Mouse (Mus musculus) testis, postnatal 10 days (tissue): ENCODE data around the gene Tbc1d25.

Source experiments
- DNase-seq: peaks from one replicate; pipeline ENCODE4 v3.0.0; 2021; ENCODE audit warnings: low spot score

Tbc1d25 gene

DNA sequence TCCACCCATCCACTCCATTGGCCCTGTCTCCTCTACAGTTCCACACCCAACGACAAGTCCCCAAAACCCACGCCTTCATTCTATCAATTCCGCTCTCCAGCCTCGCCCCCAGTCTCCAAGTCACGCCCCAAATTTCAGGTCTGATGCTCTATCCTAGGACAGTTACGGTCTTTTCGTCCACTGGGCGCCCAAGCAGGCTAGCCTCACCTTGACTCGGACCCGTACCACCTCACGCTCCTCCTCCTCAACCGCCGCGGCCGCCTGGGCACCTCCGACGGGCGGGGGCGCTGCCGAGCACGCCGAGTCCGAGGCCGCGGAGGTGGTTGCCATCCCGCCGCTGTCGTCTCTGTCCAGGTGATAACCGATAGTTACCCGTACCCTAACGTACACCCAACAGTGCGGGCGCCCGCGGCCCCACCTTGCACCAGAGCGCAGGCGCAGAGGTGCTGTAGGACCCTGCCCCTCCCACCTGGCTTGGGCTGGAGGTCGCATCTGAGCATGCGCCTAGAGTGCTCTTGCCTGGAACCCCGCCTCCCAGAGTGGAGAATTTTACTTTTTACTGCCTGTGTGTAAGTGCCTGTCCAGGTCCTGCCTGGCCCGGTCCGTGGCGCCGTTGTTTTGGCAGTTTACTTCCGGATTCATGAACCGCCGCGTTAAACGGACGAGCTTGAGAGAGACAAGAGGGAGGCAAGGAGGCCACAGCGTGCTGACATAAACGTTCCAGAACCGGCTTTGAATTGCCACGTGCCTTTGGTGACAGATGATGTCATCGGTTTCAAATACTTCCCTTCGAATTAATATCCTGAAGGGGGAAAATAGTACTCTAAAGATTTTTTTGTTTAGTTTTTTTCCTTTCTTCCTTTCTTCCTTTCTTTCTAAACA is at the start of gene Tbc1d25:
TSS of gene Tbc1d25 (minus strand) at position 678 of the 882 bp plus-strand sequence.
- DNase-seq: peak; percentile 85

DNA sequence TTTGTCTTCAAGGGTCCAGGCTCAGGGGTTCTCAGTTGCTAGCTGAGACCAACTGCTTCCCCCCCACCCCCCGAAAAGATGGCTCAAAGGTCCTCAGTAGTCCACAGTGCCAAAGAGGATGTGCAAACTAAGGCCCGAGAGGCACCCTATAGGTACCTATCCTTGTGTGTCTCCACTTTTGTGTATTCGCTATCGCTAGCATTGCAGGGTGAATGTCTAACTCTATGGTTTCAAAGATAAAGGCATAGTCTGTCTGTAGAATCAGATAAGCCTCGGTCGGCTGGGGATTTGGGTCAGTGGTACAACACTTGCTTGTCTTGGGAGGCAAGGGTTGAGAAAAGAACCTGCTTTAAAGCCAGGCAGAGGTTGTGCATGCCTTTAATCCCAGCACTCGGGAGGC is 47.5 kb upstream of the Tbc1d25 start:
- no peak for DNase-seq

- DNase-seq: no peak
Observed at GRCm38 (mm10) chrX:8222678-8223421, 46.9 kb upstream of the Tbc1d25 start.

DNA sequence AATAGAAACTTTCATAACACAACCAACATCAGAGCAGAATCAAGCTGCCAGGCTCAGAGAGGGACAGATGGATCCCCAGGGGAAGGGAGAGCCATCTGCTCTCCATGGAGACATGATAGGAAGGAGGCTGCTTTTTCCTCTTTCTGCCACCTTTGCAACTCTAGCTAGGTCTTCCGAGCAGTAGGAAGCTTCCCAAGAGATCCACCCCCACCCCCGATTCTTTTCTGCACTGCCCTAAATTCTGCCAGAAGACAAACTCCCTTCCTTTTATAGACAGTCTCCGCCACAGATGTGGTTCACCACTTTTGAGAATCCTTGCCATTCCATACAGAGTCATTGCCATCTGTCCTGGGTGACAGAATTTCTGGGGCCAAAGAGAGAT is 46.3 kb upstream of the Tbc1d25 start:
- no peak for DNase-seq

DNA sequence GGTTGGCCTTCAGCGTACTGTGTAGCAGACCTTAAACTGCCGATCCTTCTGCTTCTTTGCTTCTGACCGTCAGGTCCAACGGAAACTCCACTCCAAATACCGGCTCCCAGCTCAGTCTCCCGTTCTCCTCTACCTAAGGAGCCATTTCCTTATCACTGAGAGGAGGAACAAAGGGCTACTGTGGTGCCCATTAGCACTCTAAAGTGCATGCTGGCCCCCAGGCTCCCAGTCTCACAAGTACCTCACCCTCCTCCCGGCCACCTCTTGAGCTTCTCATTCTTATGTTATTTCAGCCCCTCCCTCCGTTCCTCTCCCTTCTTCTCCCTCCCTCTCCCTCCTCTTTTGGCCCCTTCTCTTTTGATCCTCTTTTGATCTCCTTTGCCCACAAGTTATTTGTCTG is 43.7 kb upstream of the Tbc1d25 start:
- DNase-seq: no peak

DNA sequence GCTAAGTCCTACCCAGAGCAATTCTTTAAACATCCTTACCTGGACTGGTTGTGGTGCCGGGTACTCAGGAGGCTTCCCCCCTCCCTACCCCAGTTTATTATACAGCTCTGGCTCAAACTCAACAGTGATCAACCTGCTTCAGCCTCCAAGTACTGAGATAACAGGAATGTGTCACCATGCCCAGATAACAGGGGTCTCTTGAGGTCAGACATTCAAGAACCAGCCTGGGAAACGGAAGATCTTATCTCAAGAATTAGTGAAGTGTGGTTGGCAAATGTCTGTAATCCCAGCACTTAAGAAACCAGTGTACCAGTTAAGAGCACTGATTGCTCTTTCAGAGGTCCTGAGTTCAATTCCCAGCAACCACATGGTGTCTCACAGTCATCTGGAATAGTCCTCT is 42.1 kb upstream of the Tbc1d25 start:
- DNase-seq: no peak

GRCm38 (mm10) chrX:8217383-8217782 is 41.4 kb upstream of the Tbc1d25 start:
- no peak for DNase-seq

DNA sequence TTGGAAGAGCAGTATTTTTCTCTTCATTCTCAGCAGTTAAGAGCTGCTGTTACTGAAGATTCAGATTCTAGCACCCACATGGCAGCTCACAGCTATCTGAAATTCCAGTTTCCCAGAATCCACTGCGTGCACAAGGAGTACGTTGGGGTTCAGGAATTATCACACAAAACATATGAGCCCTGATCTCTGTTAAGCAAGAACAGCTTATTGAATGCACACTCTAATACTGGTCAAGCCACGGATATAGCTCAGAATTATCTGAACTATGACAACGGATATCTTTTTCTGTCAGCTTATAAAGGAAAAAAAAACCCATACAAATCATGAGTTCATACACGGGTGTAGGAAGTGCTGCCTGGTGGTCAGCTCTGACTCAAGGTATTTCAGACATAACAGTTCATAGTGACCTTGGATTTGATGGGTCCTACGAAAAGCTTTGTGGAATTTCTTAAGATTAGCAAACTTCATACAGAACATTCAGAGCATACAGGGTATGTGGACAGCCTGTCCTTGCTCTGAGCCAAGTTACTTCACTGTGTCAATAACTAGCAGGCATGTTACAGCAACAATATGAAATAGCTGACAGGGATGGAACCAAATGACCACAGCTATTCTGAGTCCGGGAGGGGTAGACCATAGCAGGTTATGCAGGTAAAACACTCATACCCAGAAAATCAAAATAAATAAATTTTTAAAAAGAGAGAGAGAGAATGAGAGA is 35.7 kb upstream of the Tbc1d25 start:
- no peak for DNase-seq

- DNase-seq: no peak
Observed at GRCm38 (mm10) chrX:8209720-8210119, 33.7 kb upstream of the Tbc1d25 start.

DNA sequence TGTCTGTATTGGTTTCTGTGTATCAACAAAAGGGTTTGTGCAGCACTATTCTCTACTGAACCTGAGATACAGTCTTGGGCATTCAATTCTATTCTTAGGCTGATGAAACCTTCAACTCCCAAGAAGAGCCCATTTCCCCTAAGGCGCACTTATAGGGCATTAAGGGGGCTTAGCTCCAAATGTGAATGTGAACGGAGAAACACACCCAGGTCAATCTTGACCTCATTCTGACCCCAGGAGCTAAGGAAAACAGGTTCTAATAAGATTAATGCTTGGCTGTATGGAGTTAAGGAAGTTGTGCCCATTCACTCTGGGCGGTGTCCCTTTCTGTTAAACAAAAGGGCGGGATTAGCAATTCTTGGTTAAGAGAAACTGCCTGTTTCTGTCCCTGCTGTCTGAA is 31.2 kb upstream of the Tbc1d25 start:
- no peak for DNase-seq

- no peak for DNase-seq
Observed at GRCm38 (mm10) chrX:8206694-8207197, 30.8 kb upstream of the Tbc1d25 start.

DNA sequence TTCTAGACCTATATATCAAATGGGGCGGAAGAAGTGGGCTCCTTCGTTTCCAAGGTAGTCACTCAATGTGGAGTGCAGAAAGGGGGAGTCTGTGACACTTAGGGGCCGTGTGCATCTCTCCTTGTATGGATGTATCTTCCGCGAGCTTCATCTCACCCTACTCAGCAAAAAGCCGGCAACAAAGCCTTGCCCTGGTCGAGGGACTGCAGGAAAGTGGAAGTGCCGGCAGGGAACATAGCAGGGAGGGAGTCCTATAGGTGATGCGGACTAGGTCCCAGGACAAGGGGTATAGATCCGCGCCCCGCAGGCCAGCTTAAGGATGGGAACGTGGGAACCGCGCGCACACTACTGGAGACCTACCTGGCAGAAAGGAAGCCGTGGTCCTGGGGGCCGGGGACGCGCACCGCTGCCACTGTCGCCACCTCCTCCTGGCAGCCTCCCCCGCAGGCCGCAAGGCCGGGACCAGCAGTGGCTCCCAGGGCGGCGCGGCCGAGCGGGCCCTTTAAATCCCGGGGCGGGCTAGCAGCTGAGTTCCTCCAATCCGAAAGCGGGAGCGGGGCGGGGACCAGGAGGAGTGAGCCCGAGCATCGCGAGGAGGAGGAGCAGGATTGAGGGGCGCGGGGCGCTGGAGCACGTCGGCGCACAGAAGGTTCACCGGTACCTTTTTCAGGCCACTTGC is 30.2 kb upstream of the Tbc1d25 start, which contains the start of gene Porcn:
TSS of gene Porcn (minus strand) at position 511 of the 679 bp plus-strand sequence.
- peak; percentile 86 for DNase-seq

DNA sequence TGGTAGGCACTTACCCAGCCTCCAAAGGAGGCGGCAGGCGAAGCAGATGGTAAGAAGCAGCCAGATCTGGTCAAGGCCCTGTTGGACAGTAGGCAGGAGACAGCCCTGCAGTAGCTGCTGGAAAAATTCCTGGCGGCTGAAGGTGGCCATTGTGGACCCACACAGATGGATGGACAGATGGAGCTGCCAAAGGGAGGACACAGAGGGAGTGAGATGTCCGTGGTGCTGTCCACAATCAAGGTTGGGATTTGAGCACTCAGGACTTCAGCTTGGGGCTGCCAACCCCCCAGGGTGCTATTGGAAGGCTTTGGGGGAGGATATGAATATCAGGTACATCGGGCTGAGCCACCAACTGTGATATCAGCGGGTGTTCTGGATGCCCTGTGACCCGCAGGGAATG is 29.6 kb upstream of the Tbc1d25 start:
- no peak for DNase-seq

DNA sequence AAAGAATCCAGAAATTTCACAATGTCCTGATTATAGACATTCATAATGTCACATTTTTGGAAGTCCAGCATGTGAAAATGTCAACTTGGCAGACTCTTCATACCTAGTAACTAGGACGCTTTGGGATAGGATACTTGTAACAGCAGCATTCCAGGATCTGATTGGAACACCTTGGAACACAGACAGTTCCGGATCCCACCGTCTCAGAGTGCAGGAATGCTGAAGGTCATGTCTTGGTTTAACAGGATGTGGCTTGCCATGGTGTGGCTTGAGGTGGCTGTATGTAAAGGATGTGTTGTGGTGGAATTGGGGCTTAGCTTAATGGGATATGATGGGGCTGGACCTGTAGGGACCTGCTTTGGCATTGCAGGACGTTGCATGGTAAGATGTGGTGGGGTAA is 29.1 kb upstream of the Tbc1d25 start:
- DNase-seq: no peak

- DNase-seq: no peak
Observed at GRCm38 (mm10) chrX:8204076-8204475, 28.1 kb upstream of the Tbc1d25 start.

GRCm38 (mm10) chrX:8203105-8203504 is 27.1 kb upstream of the Tbc1d25 start:
- DNase-seq: no peak

DNA sequence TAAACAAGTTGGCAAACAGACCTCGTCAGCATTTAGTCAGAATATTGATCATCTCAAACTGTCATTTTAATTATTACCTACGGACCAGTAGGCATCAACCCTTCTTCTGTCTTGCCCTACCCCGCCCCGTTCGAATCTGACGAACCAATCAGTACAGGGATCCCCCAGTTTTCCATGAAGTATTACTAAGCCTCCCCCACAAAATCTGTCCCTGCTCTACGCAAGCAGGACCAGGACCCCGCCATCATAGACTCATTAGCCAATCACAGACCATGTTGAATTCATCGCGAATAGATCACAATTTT is 17.4 kb upstream of the Tbc1d25 start, which contains the start of gene Ebp:
TSS of gene Ebp (minus strand) at position 94 of the 305 bp plus-strand sequence.
- no peak for DNase-seq

- peak; percentile 71 for DNase-seq
Observed at GRCm38 (mm10) chrX:8192640-8193418, 16.8 kb upstream of the Tbc1d25 start.

DNA sequence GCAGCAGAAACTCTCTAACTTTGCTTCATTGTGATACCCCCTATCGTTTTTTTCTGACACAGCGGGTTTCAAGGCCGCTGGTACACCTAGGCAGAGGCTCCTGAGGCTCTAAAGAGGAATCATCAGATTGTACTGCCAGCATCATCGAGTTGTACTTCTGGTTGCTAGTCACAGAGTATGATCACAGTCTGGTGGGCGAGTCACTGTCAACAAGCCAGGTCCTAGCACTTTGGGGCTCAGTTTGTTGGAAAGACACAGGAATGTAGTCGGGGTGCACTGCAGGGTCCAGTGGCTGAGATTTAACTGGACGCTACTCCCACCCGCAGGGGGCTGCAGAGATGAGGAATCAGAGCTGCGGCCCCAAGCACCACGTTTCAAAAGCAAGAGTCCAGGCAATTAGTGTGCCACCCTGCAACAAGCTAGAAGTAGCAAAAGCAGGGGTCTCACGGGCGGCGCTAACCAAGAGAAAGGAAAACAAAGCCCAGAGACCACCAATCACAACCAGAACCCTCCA is 16.2 kb upstream of the Tbc1d25 start:
- peak; percentile 40 for DNase-seq

DNA sequence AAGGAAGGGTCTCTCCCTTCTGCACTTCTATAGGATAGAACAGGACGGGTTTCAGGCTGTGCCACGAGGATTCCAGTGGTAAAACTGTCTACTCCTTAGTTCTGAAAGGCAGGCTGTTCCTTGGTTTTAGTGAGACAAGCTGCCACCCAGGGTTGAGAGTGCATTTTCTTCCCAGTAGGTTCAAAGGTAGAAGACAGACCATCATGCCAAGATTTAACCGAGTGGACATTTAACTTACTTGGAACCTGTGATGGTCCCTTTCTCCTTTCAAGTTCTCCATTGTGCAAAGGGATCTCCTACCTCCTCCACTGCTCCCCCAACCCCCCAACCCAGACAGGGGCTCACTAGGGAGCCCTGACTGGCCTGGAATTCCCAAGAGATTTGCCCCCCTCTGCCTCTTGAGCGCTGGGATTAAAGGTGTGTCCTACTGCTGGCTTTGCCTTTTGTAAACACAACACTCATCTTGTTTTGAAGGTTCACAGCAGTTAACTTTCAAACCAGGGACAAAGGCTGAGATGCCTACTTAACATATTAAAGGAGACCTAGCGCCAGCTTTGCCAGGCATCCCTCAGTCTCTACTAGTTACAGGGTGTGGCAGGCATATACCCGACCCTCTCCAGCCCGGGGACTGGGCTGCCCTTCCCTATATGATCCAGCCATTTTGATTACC is 7.0 kb upstream of the Tbc1d25 start:
- DNase-seq: no peak
